Mouse (Mus musculus): Measurements from ENCODE around the gene Adam19. TPM values are rescaled to one million over a fixed set of nuclear protein-coding genes. Genes with fewer than 3 reads are reported as not detected.

The Adam19 gene
- polyA plus RNA-seq, 1 experiment from 2014 or later: 12.2 TPM

GRCm38 (mm10) chr11:46119624-46120023, 63.8 kb downstream of the Adam19 start:
- WGBS: 31% methylated on average over 4 of the region's 4 CpGs
- Histone ChIP-seq H3K27ac (no peak overlapping the region), H3K4me1 (no peaks in the 10 kb centered on the region), H3K4me3 (no peak overlapping the region), H3K36me3 (replicated peaks) (no peaks in the 10 kb centered on the region; the same call in 1 of the 2 replicates), H3K9ac (no peak overlapping the region), H3K9me3 (no peaks in the 10 kb centered on the region), H3K27me3 (replicated peaks) (no peaks in the 10 kb centered on the region), H3K4me2 (no peak overlapping the region)
- ATAC-seq (replicated peaks): no peak

GRCm38 (mm10) chr11:46120084-46120483, 64.3 kb downstream of the Adam19 start:
- no peak overlapping the region for H3K4me2 ChIP-seq
- 88% methylated on average over 10 of the region's 10 CpGs for WGBS
- H3K4me1 ChIP-seq: no peaks in the 10 kb centered on the region
- H3K9me3 ChIP-seq: no peaks in the 10 kb centered on the region
- no peak overlapping the region for H3K4me3 ChIP-seq
- H3K27me3 ChIP-seq (replicated peaks): no peaks in the 10 kb centered on the region
- ATAC-seq (replicated peaks): no peak
- no peak overlapping the region for H3K9ac ChIP-seq
- no peaks in the 10 kb centered on the region; the same call in 1 of the 2 replicates for H3K36me3 ChIP-seq (replicated peaks)
- H3K27ac ChIP-seq: no peak overlapping the region

- no peak overlapping the region for H3K4me2 ChIP-seq
- no peak for ATAC-seq (replicated peaks)
- H3K9me3 ChIP-seq: no peaks in the 10 kb centered on the region
- no peak overlapping the region for H3K9ac ChIP-seq
- no peak overlapping the region for H3K4me3 ChIP-seq
- no peak overlapping the region for H3K27ac ChIP-seq
- H3K4me1 ChIP-seq: no peaks in the 10 kb centered on the region
- H3K36me3 ChIP-seq (replicated peaks): no peaks in the 10 kb centered on the region; the same call in 1 of the 2 replicates
- H3K27me3 ChIP-seq (replicated peaks): no peaks in the 10 kb centered on the region
- 90% methylated on average over 4 of the region's 4 CpGs for WGBS
These were observed 65.9 kb downstream of the Adam19 start for GRCm38 (mm10) chr11:46121666-46122065.

- H3K9ac ChIP-seq: no peak overlapping the region
- no peaks in the 10 kb centered on the region; the same call in 1 of the 2 replicates for H3K36me3 ChIP-seq (replicated peaks)
- H3K27ac ChIP-seq: no peak overlapping the region
- H3K4me3 ChIP-seq: no peak overlapping the region
- no peak overlapping the region for H3K4me2 ChIP-seq
- H3K4me1 ChIP-seq: no peaks in the 10 kb centered on the region
- 85% methylated on average over 4 of the region's 4 CpGs for WGBS
- ATAC-seq (replicated peaks): no peak
- H3K27me3 ChIP-seq (replicated peaks): no peaks in the 10 kb centered on the region
- H3K9me3 ChIP-seq: no peaks in the 10 kb centered on the region
These were observed 67.1 kb downstream of the Adam19 start for GRCm38 (mm10) chr11:46122875-46123274.

- H3K27me3 ChIP-seq (replicated peaks): no peaks in the 10 kb centered on the region
- 96% methylated on average over 8 of the region's 8 CpGs for WGBS
- peaks cover 1% of the 10 kb centered on the region for H3K36me3 ChIP-seq (replicated peaks)
- H3K4me3 ChIP-seq: no peak overlapping the region
- no peak overlapping the region for H3K27ac ChIP-seq
- H3K9me3 ChIP-seq: no peaks in the 10 kb centered on the region
- no peak overlapping the region for H3K4me2 ChIP-seq
- no peak for ATAC-seq (replicated peaks)
- no peak overlapping the region for H3K9ac ChIP-seq
- no peaks in the 10 kb centered on the region for H3K4me1 ChIP-seq
These were observed 67.6 kb downstream of the Adam19 start for GRCm38 (mm10) chr11:46123328-46123866.

GRCm38 (mm10) chr11:46125093-46125834, 69.5 kb downstream of the Adam19 start:
- H3K9ac ChIP-seq: no peak overlapping the region
- H3K36me3 ChIP-seq (replicated peaks): peaks cover 6% of the 10 kb centered on the region
- ATAC-seq (replicated peaks): no peak
- no peak overlapping the region for H3K27ac ChIP-seq
- 94% methylated on average over 12 of the region's 12 CpGs for WGBS
- no peaks in the 10 kb centered on the region for H3K4me1 ChIP-seq
- H3K4me2 ChIP-seq: no peak overlapping the region
- H3K27me3 ChIP-seq (replicated peaks): no peaks in the 10 kb centered on the region
- no peaks in the 10 kb centered on the region for H3K9me3 ChIP-seq
- H3K4me3 ChIP-seq: no peak overlapping the region

- Histone ChIP-seq H3K27ac (no peak overlapping the region), H3K9me3 (no peaks in the 10 kb centered on the region), H3K4me3 (no peak overlapping the region), H3K36me3 (replicated peaks) (peaks cover 6% of the 10 kb centered on the region), H3K9ac (no peak overlapping the region), H3K27me3 (replicated peaks) (no peaks in the 10 kb centered on the region), H3K4me1 (no peaks in the 10 kb centered on the region), H3K4me2 (no peak overlapping the region)
- 92% methylated on average over 7 of the region's 7 CpGs for WGBS
- no peak for ATAC-seq (replicated peaks)
These were observed 70.0 kb downstream of the Adam19 start for GRCm38 (mm10) chr11:46125835-46126229.

GRCm38 (mm10) chr11:46126317-46126716, 70.5 kb downstream of the Adam19 start:
- no peak for ATAC-seq (replicated peaks)
- H3K9ac ChIP-seq: no peak overlapping the region
- no peaks in the 10 kb centered on the region for H3K9me3 ChIP-seq
- peaks cover 6% of the 10 kb centered on the region for H3K36me3 ChIP-seq (replicated peaks)
- H3K27me3 ChIP-seq (replicated peaks): no peaks in the 10 kb centered on the region
- no peak overlapping the region for H3K4me2 ChIP-seq
- no peak overlapping the region for H3K27ac ChIP-seq
- no peaks in the 10 kb centered on the region for H3K4me1 ChIP-seq
- H3K4me3 ChIP-seq: no peak overlapping the region
- WGBS: 96% methylated on average over 7 of the region's 7 CpGs

GRCm38 (mm10) chr11:46126827-46127410, 71.1 kb downstream of the Adam19 start:
- no peaks in the 10 kb centered on the region for H3K4me1 ChIP-seq
- WGBS: 92% methylated on average over 11 of the region's 11 CpGs

GRCm38 (mm10) chr11:46127621-46128547, 72.1 kb downstream of the Adam19 start:
- H3K27me3 ChIP-seq (replicated peaks): no peaks in the 10 kb centered on the region
- WGBS: 82% methylated on average over 15 of the region's 15 CpGs
- H3K4me2 ChIP-seq: no peak overlapping the region
- no peaks in the 10 kb centered on the region for H3K9me3 ChIP-seq
- ATAC-seq (replicated peaks): no peak
- H3K4me3 ChIP-seq: no peak overlapping the region
- H3K9ac ChIP-seq: no peak overlapping the region
- peaks cover 6% of the 10 kb centered on the region; the same call in 1 of the 2 replicates for H3K36me3 ChIP-seq (replicated peaks)
- no peaks in the 10 kb centered on the region for H3K4me1 ChIP-seq
- no peak overlapping the region for H3K27ac ChIP-seq

More at GRCm38 (mm10) chr11:46126827-46127410, 71.1 kb downstream of the Adam19 start:
- no peaks in the 10 kb centered on the region for H3K9me3 ChIP-seq
- H3K4me3 ChIP-seq: no peak overlapping the region
- ATAC-seq (replicated peaks): no peak
- no peak overlapping the region for H3K4me2 ChIP-seq
- no peak overlapping the region for H3K27ac ChIP-seq
- no peak overlapping the region for H3K9ac ChIP-seq
- H3K27me3 ChIP-seq (replicated peaks): no peaks in the 10 kb centered on the region
- H3K36me3 ChIP-seq (replicated peaks): peaks cover 6% of the 10 kb centered on the region; the same call in 1 of the 2 replicates

GRCm38 (mm10) chr11:46128548-46128945, 72.8 kb downstream of the Adam19 start:
- ATAC-seq (replicated peaks): no peak
- Histone ChIP-seq H3K9ac (no peak overlapping the region), H3K4me3 (no peak overlapping the region), H3K27me3 (replicated peaks) (no peaks in the 10 kb centered on the region), H3K4me2 (no peak overlapping the region), H3K36me3 (replicated peaks) (peaks cover 6% of the 10 kb centered on the region; the same call in 1 of the 2 replicates), H3K9me3 (no peaks in the 10 kb centered on the region), H3K27ac (no peak overlapping the region), H3K4me1 (no peaks in the 10 kb centered on the region)
- WGBS: 70% methylated on average over 9 of the region's 9 CpGs
